Mouse (Mus musculus) heart, adult 2 months (tissue): ENCODE results near the gene Pigm.

Experiments used
- CTCF ChIP-seq: fragments of 200-600 bp; IDR thresholded peaks from 2 replicates; pipeline ENCODE4 v1.8.1; 2022; ENCODE audit warnings: antibody characterized with exemption, mild to moderate bottlenecking, moderate library complexity
- EP300 ChIP-seq: fragments of 200-500 bp; IDR thresholded peaks from 2 replicates; pipeline ENCODE4 v1.6.1; 2011; ENCODE audit warnings: low read depth, low read length, control low read depth; ENCODE audit not compliant: insufficient read depth
- POLR2A ChIP-seq: fragments of 200-500 bp; IDR thresholded peaks from 2 replicates; pipeline ENCODE4 v1.6.1; 2011; ENCODE audit warnings: mild to moderate bottlenecking, low read depth, low read length, control low read depth; ENCODE audit not compliant: insufficient read depth

DNA sequence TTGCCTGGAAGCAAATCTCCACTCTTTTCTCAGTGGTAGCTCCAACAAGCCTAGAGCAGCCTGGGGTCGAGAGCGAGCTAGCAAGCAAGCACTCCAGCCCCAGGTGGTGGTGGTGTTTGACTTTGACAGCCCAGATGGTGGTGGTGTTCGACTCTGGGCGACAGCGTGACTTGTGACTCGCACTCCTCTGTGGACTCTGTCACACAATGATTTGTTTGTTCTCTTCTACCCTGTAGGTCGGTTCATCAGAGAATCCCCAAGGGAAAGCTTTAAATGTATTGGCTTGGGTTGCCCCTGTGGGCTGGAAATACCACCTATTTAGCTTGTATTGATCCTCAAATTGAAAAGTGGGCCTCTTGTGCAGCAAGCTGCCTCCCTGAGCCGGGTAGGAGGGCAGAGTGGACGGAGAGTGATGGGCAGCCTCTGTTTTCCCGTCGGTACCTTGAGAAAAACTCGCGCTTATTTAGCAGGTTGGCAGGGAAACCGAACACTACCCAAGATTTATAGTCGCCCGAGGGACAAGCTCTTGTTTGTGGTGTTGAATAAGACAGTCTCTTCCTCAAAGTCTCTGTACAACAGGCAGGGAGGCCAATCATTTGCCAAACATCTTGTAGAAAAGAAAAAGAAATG lies 29.8 kb downstream of the Pigm start:
- TF ChIP-seq CTCF = no peak
- TF ChIP-seq EP300 = no peak
- no peak for TF ChIP-seq POLR2A
